Mouse (Mus musculus) c-Kit-negative CD71-positive TER-119-positive erythroid progenitor cells, embryonic 14.5 days (primary cell): ENCODE results near the gene Clk3.
A peak's percentile ranks its signal among the peaks of the same experiment; 100 is the strongest.

Experiments
- DNase-seq: peaks from one replicate; pipeline ENCODE4 v3.0.0-alpha.2; 2013; ENCODE audit warnings: low read depth, low spot score

Gene Clk3

GRCm38 (mm10) chr9:57770836-57771235, 5.2 kb upstream of the Clk3 start:
- no peak for DNase-seq

GRCm38 (mm10) chr9:57770214-57770613, 4.6 kb upstream of the Clk3 start:
- no peak for DNase-seq

GRCm38 (mm10) chr9:57769539-57770069, 3.9 kb upstream of the Clk3 start:
- DNase-seq = peak; percentile 78

GRCm38 (mm10) chr9:57767231-57767630, 1.6 kb upstream of the Clk3 start:
- DNase-seq = no peak

GRCm38 (mm10) chr9:57766431-57766830, 771 bp upstream of the Clk3 start:
- no peak for DNase-seq

- DNase-seq = peak; percentile 76
These were observed 691 bp downstream of the Clk3 start for GRCm38 (mm10) chr9:57764974-57765363.

- no peak for DNase-seq
These were observed 1.3 kb downstream of the Clk3 start for GRCm38 (mm10) chr9:57764147-57764973.

GRCm38 (mm10) chr9:57762563-57762991, 3.1 kb downstream of the Clk3 start:
- no peak for DNase-seq

GRCm38 (mm10) chr9:57761563-57762551, 3.8 kb downstream of the Clk3 start:
- no peak for DNase-seq

GRCm38 (mm10) chr9:57760416-57761146, 5.1 kb downstream of the Clk3 start:
- DNase-seq = no peak

- DNase-seq = no peak
These were observed 6.4 kb downstream of the Clk3 start for GRCm38 (mm10) chr9:57759289-57759688.

GRCm38 (mm10) chr9:57758528-57758927, 7.1 kb downstream of the Clk3 start:
- no peak for DNase-seq

- no peak for DNase-seq
These were observed 8.1 kb downstream of the Clk3 start for GRCm38 (mm10) chr9:57757578-57757977.

GRCm38 (mm10) chr9:57750901-57751300, 14.8 kb downstream of the Clk3 start:
- DNase-seq = no peak

GRCm38 (mm10) chr9:57748831-57749230, 16.8 kb downstream of the Clk3 start:
- no peak for DNase-seq

GRCm38 (mm10) chr9:57748137-57748536, 17.5 kb downstream of the Clk3 start:
- no peak for DNase-seq

- DNase-seq = no peak
These were observed 18.6 kb downstream of the Clk3 start for GRCm38 (mm10) chr9:57747067-57747466.

GRCm38 (mm10) chr9:57744462-57745091, 21.1 kb downstream of the Clk3 start:
- peak; percentile 58 for DNase-seq

- no peak for DNase-seq
These were observed 25.8 kb downstream of the Clk3 start for GRCm38 (mm10) chr9:57739863-57740262.

GRCm38 (mm10) chr9:57733606-57734005, 32.1 kb downstream of the Clk3 start:
- no peak for DNase-seq

GRCm38 (mm10) chr9:57728312-57728711, 37.3 kb downstream of the Clk3 start:
- DNase-seq = no peak
